ENCODE assay signal across 8 mouse cellular contexts in genomic region chr16:56771163-56772105, GRCm38 (mm10). TPM values are rescaled to one million over a fixed set of nuclear protein-coding genes. Genes with fewer than 3 reads are reported as not detected.
DNase-seq lines count a peak whose midpoint lies in the region; ATAC-seq lines count a peak whose summit lies in the region.

No protein-coding gene starts in this region.

- WGBS in heart, embryonic 16.5 days = 44% methylated on average over 10 of the region's 10 CpGs
- WGBS in heart, embryonic 12.5 days = 48% methylated on average over 10 of the region's 10 CpGs
- 48% methylated on average over 10 of the region's 10 CpGs for WGBS in embryonic facial prominence, embryonic 14.5 days
- WGBS in hindbrain, embryonic 16.5 days = 54% methylated on average over 10 of the region's 10 CpGs
- 36% methylated on average over 10 of the region's 10 CpGs for WGBS in stomach, embryonic 16.5 days

- H3K9ac ChIP-seq in heart, embryonic 16.5 days (ENCODE audit: low read length) = no peak overlapping the region
- H3K9ac ChIP-seq in heart, embryonic 12.5 days = no peak overlapping the region
- H3K9ac ChIP-seq in embryonic facial prominence, embryonic 14.5 days (ENCODE audit: low read depth, low read length) = no peak overlapping the region
- no peak overlapping the region for H3K9ac ChIP-seq in hindbrain, embryonic 16.5 days (ENCODE audit: low read depth, low read length)
- H3K9ac ChIP-seq in stomach, embryonic 16.5 days (ENCODE audit: low read length) = no peak overlapping the region

- H3K27ac ChIP-seq in heart, embryonic 16.5 days (ENCODE audit: low read length) = no peak overlapping the region
- H3K27ac ChIP-seq in heart, embryonic 12.5 days (ENCODE audit: poor library complexity, severe bottlenecking) = no peak overlapping the region
- H3K27ac ChIP-seq in embryonic facial prominence, embryonic 14.5 days (replicated peaks; ENCODE audit: low read depth, low read length) = no peak overlapping the region
- no peak overlapping the region for H3K27ac ChIP-seq in hindbrain, embryonic 16.5 days (ENCODE audit: low read depth, low read length)
- H3K27ac ChIP-seq in stomach, embryonic 16.5 days (ENCODE audit: low read length) = no peak overlapping the region

- no peaks in the 10 kb centered on the region for H3K36me3 ChIP-seq in heart, embryonic 16.5 days (ENCODE audit: control insufficient read depth, insufficient read depth)
- no peaks in the 10 kb centered on the region for H3K36me3 ChIP-seq in heart, embryonic 12.5 days
- H3K36me3 ChIP-seq in embryonic facial prominence, embryonic 14.5 days (ENCODE audit: control insufficient read depth, insufficient read depth, low read length) = no peaks in the 10 kb centered on the region
- no peaks in the 10 kb centered on the region for H3K36me3 ChIP-seq in hindbrain, embryonic 16.5 days (ENCODE audit: control insufficient read depth, insufficient read depth, low read length)
- no peaks in the 10 kb centered on the region for H3K36me3 ChIP-seq in stomach, embryonic 16.5 days (ENCODE audit: control insufficient read depth, insufficient read depth, low read length)

- H3K4me2 ChIP-seq in heart, embryonic 16.5 days (ENCODE audit: low read depth, low read length) = no peak overlapping the region
- H3K4me2 ChIP-seq in heart, embryonic 12.5 days = no peak overlapping the region
- H3K4me2 ChIP-seq in embryonic facial prominence, embryonic 14.5 days (ENCODE audit: low read depth, low read length) = no peak overlapping the region
- no peak overlapping the region; the same call in 1 of the 2 replicates for H3K4me2 ChIP-seq in hindbrain, embryonic 16.5 days (ENCODE audit: low read length)
- H3K4me2 ChIP-seq in stomach, embryonic 16.5 days (ENCODE audit: low read depth, low read length) = no peak overlapping the region

- ATAC-seq in heart, embryonic 16.5 days (replicated peaks; ENCODE audit: extremely low read depth, insufficient read depth, low FRiP score) = 0 out of 2 replicates have a peak, but pooled peaks have one; percentile 28
- ATAC-seq in heart, embryonic 12.5 days (ENCODE audit: insufficient number of reproducible peaks, low FRiP score) = no peak
- peak; percentile 44; the same call in 1 of the 2 replicates for ATAC-seq in embryonic facial prominence, embryonic 14.5 days (ENCODE audit: low read depth)
- peak; percentile 92 for ATAC-seq in hindbrain, embryonic 16.5 days
- peak; percentile 66; the same call in 1 of the 2 replicates for ATAC-seq in stomach, embryonic 16.5 days (ENCODE audit: insufficient read depth, low FRiP score)

- DNase-seq in adipocyte (ENCODE audit: low spot score) = peak; percentile 83
- DNase-seq in embryonic facial prominence, embryonic 14.5 days (ENCODE audit: low spot score) = peak; percentile 72
- peak; percentile 20 to 25 for DNase-seq in layer of hippocampus, postnatal 36 days
- DNase-seq in lung, postnatal 36 days = peak; percentile 71

- H3K4me3 ChIP-seq in heart, embryonic 16.5 days (ENCODE audit: low read length) = no peak overlapping the region
- H3K4me3 ChIP-seq in heart, embryonic 12.5 days = no peak overlapping the region
- no peak overlapping the region for H3K4me3 ChIP-seq in embryonic facial prominence, embryonic 14.5 days (ENCODE audit: low read depth, low read length)
- H3K4me3 ChIP-seq in hindbrain, embryonic 16.5 days (ENCODE audit: low read length) = no peak overlapping the region
- no peak overlapping the region for H3K4me3 ChIP-seq in stomach, embryonic 16.5 days (replicated peaks; ENCODE audit: low read length)

- no peaks in the 10 kb centered on the region for H3K27me3 ChIP-seq in heart, embryonic 16.5 days (ENCODE audit: control insufficient read depth, insufficient read depth, low read length)
- H3K27me3 ChIP-seq in heart, embryonic 12.5 days (replicated peaks) = 0 out of 2 replicates have a peak, but pooled peaks cover 5% of the 10 kb centered on the region
- H3K27me3 ChIP-seq in embryonic facial prominence, embryonic 14.5 days (replicated peaks; ENCODE audit: control insufficient read depth, insufficient read depth, low read length) = no peaks in the 10 kb centered on the region
- H3K27me3 ChIP-seq in hindbrain, embryonic 16.5 days (replicated peaks; ENCODE audit: control insufficient read depth, insufficient read depth, low read length) = no peaks in the 10 kb centered on the region
- H3K27me3 ChIP-seq in stomach, embryonic 16.5 days (ENCODE audit: control insufficient read depth, insufficient read depth, low read length) = no peaks in the 10 kb centered on the region

- no peaks in the 10 kb centered on the region for H3K4me1 ChIP-seq in heart, embryonic 16.5 days (ENCODE audit: control insufficient read depth, insufficient read depth, low read length)
- H3K4me1 ChIP-seq in heart, embryonic 12.5 days (replicated peaks) = no peaks in the 10 kb centered on the region
- H3K4me1 ChIP-seq in embryonic facial prominence, embryonic 14.5 days (ENCODE audit: control insufficient read depth, insufficient read depth, low read length) = no peaks in the 10 kb centered on the region
- H3K4me1 ChIP-seq in hindbrain, embryonic 16.5 days (ENCODE audit: control insufficient read depth, insufficient read depth, low read depth, low read length) = no peaks in the 10 kb centered on the region
- no peaks in the 10 kb centered on the region for H3K4me1 ChIP-seq in stomach, embryonic 16.5 days (ENCODE audit: control insufficient read depth, insufficient read depth, low read length)

- no peaks in the 10 kb centered on the region for H3K9me3 ChIP-seq in heart, embryonic 16.5 days (replicated peaks; ENCODE audit: control insufficient read depth, low read length)
- H3K9me3 ChIP-seq in heart, embryonic 12.5 days (replicated peaks) = no peaks in the 10 kb centered on the region
- H3K9me3 ChIP-seq in embryonic facial prominence, embryonic 14.5 days (ENCODE audit: control insufficient read depth, low read length) = no peaks in the 10 kb centered on the region
- no peaks in the 10 kb centered on the region for H3K9me3 ChIP-seq in hindbrain, embryonic 16.5 days (ENCODE audit: control insufficient read depth, low read length)
- H3K9me3 ChIP-seq in stomach, embryonic 16.5 days (replicated peaks; ENCODE audit: control insufficient read depth, low read length) = no peaks in the 10 kb centered on the region

RNA-seq across cellular contexts. Expression of gene Adgrg7, which starts 24.2 kb away (rescaled TPM):
- polyA plus RNA-seq in heart, embryonic 16.5 days (2015; fragmentation: Nextera tagmentation; extraction: Ambion mirVana) = 0.05 TPM in 1 of 2 replicates, not detected in the other
- not detected in 2 replicates for polyA plus RNA-seq in heart, embryonic 12.5 days (2016; fragmentation: Nextera tagmentation; extraction: Ambion mirVana)
- polyA plus RNA-seq in embryonic facial prominence, embryonic 14.5 days (2014; fragmentation: Nextera tagmentation; extraction: Ambion mirVana) = not detected in 2 replicates
- polyA plus RNA-seq in hindbrain, embryonic 16.5 days (2015; fragmentation: Nextera tagmentation; extraction: Ambion mirVana) = not detected in 2 replicates
- not detected for total RNA-seq in layer of hippocampus, postnatal 36 days (2021)
- polyA plus RNA-seq in stomach, embryonic 16.5 days (2015; fragmentation: Nextera tagmentation; extraction: Ambion mirVana) = 0.26 and 0.87 TPM in 2 replicates

RNA-seq across cellular contexts. Expression of gene Tfg, which starts 54.2 kb away (rescaled TPM):
- polyA plus RNA-seq in heart, embryonic 16.5 days (2015; fragmentation: Nextera tagmentation; extraction: Ambion mirVana) = 120 and 123 TPM in 2 replicates
- polyA plus RNA-seq in heart, embryonic 12.5 days (2016; fragmentation: Nextera tagmentation; extraction: Ambion mirVana) = 135 and 138 TPM in 2 replicates
- polyA plus RNA-seq in embryonic facial prominence, embryonic 14.5 days (2014; fragmentation: Nextera tagmentation; extraction: Ambion mirVana) = 157 and 159 TPM in 2 replicates
- polyA plus RNA-seq in hindbrain, embryonic 16.5 days (2015; fragmentation: Nextera tagmentation; extraction: Ambion mirVana) = 164 and 176 TPM in 2 replicates
- total RNA-seq in layer of hippocampus, postnatal 36 days (2021) = 10 to 100 TPM; 59.5 to 59.7 TPM
- polyA plus RNA-seq in stomach, embryonic 16.5 days (2015; fragmentation: Nextera tagmentation; extraction: Ambion mirVana) = 175 and 176 TPM in 2 replicates

Comparison
In these comparisons a context has a peak if more than half of its experiments do, and no peak if none do; other contexts are left out.
1. DNase-seq: peak in every context shown above with its lines; median percentile 83 in adipocyte; 72 in embryonic facial prominence, embryonic 14.5 days; 71 in lung, postnatal 36 days; 22 in layer of hippocampus, postnatal 36 days.